Mouse (Mus musculus): ENCODE data around the gene Mrpl39. TPM values are rescaled to one million over a fixed set of nuclear protein-coding genes. Genes with fewer than 3 reads are reported as not detected.

Gene Mrpl39
- total and polyA plus RNA-seq, 2 experiments: 36.9 to 47.8 TPM

- WGBS: 74% methylated on average over 4 of the region's 4 CpGs
Observed at GRCm38 (mm10) chr16:84713926-84714325, 21.6 kb downstream of the Mrpl39 start.

GRCm38 (mm10) chr16:84713156-84713555 lies 22.4 kb downstream of the Mrpl39 start:
- Histone ChIP-seq H3K4me3 (ENCODE audit: insufficient read depth, low read depth, low read length) (no peak overlapping the region), H3K79me2 (ENCODE audit: control insufficient read depth, insufficient read depth, low read length) (no peaks in the 10 kb centered on the region), H3K4me1 (ENCODE audit: control insufficient read depth, insufficient read depth, low read length) (no peaks in the 10 kb centered on the region), H3K36me3 (ENCODE audit: control insufficient read depth, insufficient read depth, low read length) (no peaks in the 10 kb centered on the region; the same call in 1 of the 2 replicates), H3K27ac (replicated peaks; ENCODE audit: insufficient read depth, low read depth, low read length) (no peak overlapping the region), H3K27me3 (ENCODE audit: control insufficient read depth, insufficient read depth, low read length) (no peaks in the 10 kb centered on the region), H3K9ac (ENCODE audit: low read depth, low read length) (no peak overlapping the region)
- 74% methylated on average over 4 of the region's 4 CpGs for WGBS
- TF ChIP-seq CTCF (IDR thresholded peaks at IDR 0.05; ENCODE audit: low read depth, low read length) (no peak), POLR2A (IDR thresholded peaks at IDR 0.05; ENCODE audit: extremely low read depth, insufficient read depth, low read length) (no peak)
- no peak for DNase-seq (ENCODE audit: extremely low read depth, low read depth, low spot score)

More at GRCm38 (mm10) chr16:84713926-84714325, 21.6 kb downstream of the Mrpl39 start:
- Histone ChIP-seq H3K4me3 (ENCODE audit: insufficient read depth, low read depth, low read length) (no peak overlapping the region), H3K79me2 (ENCODE audit: control insufficient read depth, insufficient read depth, low read length) (no peaks in the 10 kb centered on the region), H3K9ac (ENCODE audit: low read depth, low read length) (no peak overlapping the region), H3K4me1 (ENCODE audit: control insufficient read depth, insufficient read depth, low read length) (no peaks in the 10 kb centered on the region), H3K27ac (replicated peaks; ENCODE audit: insufficient read depth, low read depth, low read length) (no peak overlapping the region), H3K27me3 (ENCODE audit: control insufficient read depth, insufficient read depth, low read length) (no peaks in the 10 kb centered on the region), H3K36me3 (ENCODE audit: control insufficient read depth, insufficient read depth, low read length) (peaks cover 4% of the 10 kb centered on the region)
- no peak for DNase-seq (ENCODE audit: extremely low read depth, low read depth, low spot score)
- TF ChIP-seq POLR2A (IDR thresholded peaks at IDR 0.05; ENCODE audit: extremely low read depth, insufficient read depth, low read length) (no peak), CTCF (IDR thresholded peaks at IDR 0.05; ENCODE audit: low read depth, low read length) (no peak)

- no peaks in the 10 kb centered on the region for H3K27me3 ChIP-seq (ENCODE audit: control insufficient read depth, insufficient read depth, low read length)
- H3K4me3 ChIP-seq (ENCODE audit: insufficient read depth, low read depth, low read length): no peak overlapping the region
- no peaks in the 10 kb centered on the region for H3K79me2 ChIP-seq (ENCODE audit: control insufficient read depth, insufficient read depth, low read length)
- H3K9ac ChIP-seq (ENCODE audit: low read depth, low read length): no peak overlapping the region
- TF ChIP-seq POLR2A (IDR thresholded peaks at IDR 0.05; ENCODE audit: extremely low read depth, insufficient read depth, low read length): no peak
- TF ChIP-seq CTCF (IDR thresholded peaks at IDR 0.05; ENCODE audit: low read depth, low read length): no peak
- H3K27ac ChIP-seq (replicated peaks; ENCODE audit: insufficient read depth, low read depth, low read length): no peak overlapping the region
- WGBS: 74% methylated on average over 2 of the region's 2 CpGs
- no peaks in the 10 kb centered on the region for H3K4me1 ChIP-seq (ENCODE audit: control insufficient read depth, insufficient read depth, low read length)
- no peak for DNase-seq (ENCODE audit: extremely low read depth, low read depth, low spot score)
- H3K36me3 ChIP-seq (ENCODE audit: control insufficient read depth, insufficient read depth, low read length): no peaks in the 10 kb centered on the region
Observed at GRCm38 (mm10) chr16:84708649-84709048, 26.9 kb downstream of the Mrpl39 start.

- Histone ChIP-seq H3K27ac (replicated peaks; ENCODE audit: insufficient read depth, low read depth, low read length) (no peak overlapping the region), H3K9ac (ENCODE audit: low read depth, low read length) (no peak overlapping the region), H3K36me3 (ENCODE audit: control insufficient read depth, insufficient read depth, low read length) (no peaks in the 10 kb centered on the region), H3K79me2 (ENCODE audit: control insufficient read depth, insufficient read depth, low read length) (no peaks in the 10 kb centered on the region), H3K27me3 (ENCODE audit: control insufficient read depth, insufficient read depth, low read length) (peaks cover 4% of the 10 kb centered on the region; the same call in 1 of the 2 replicates), H3K4me3 (ENCODE audit: insufficient read depth, low read depth, low read length) (no peak overlapping the region), H3K4me1 (ENCODE audit: control insufficient read depth, insufficient read depth, low read length) (no peaks in the 10 kb centered on the region; the same call in 1 of the 2 replicates)
- no peak for TF ChIP-seq POLR2A (IDR thresholded peaks at IDR 0.05; ENCODE audit: extremely low read depth, insufficient read depth, low read length)
- TF ChIP-seq CTCF (IDR thresholded peaks at IDR 0.05; ENCODE audit: low read depth, low read length): no peak
- no peak for DNase-seq (ENCODE audit: extremely low read depth, low read depth, low spot score)
- WGBS: 69% methylated on average over 4 of the region's 4 CpGs
Observed at GRCm38 (mm10) chr16:84707802-84708201, 27.7 kb downstream of the Mrpl39 start.

- TF ChIP-seq CTCF (IDR thresholded peaks at IDR 0.05; ENCODE audit: low read depth, low read length) (no peak), POLR2A (IDR thresholded peaks at IDR 0.05; ENCODE audit: extremely low read depth, insufficient read depth, low read length) (no peak)
- Histone ChIP-seq H3K4me1 (ENCODE audit: control insufficient read depth, insufficient read depth, low read length) (no peaks in the 10 kb centered on the region; the same call in 1 of the 2 replicates), H3K36me3 (ENCODE audit: control insufficient read depth, insufficient read depth, low read length) (no peaks in the 10 kb centered on the region), H3K27me3 (ENCODE audit: control insufficient read depth, insufficient read depth, low read length) (peaks cover 7% of the 10 kb centered on the region; the same call in 1 of the 2 replicates), H3K79me2 (ENCODE audit: control insufficient read depth, insufficient read depth, low read length) (no peaks in the 10 kb centered on the region), H3K4me3 (ENCODE audit: insufficient read depth, low read depth, low read length) (no peak overlapping the region), H3K9ac (ENCODE audit: low read depth, low read length) (no peak overlapping the region), H3K27ac (replicated peaks; ENCODE audit: insufficient read depth, low read depth, low read length) (no peak overlapping the region)
- DNase-seq (ENCODE audit: extremely low read depth, low read depth, low spot score): no peak
- WGBS: 73% methylated on average over 6 of the region's 6 CpGs
Observed at GRCm38 (mm10) chr16:84706571-84706970, 29.0 kb downstream of the Mrpl39 start.

GRCm38 (mm10) chr16:84705507-84705906 lies 30.0 kb downstream of the Mrpl39 start:
- H3K4me3 ChIP-seq (ENCODE audit: insufficient read depth, low read depth, low read length): no peak overlapping the region
- H3K27ac ChIP-seq (replicated peaks; ENCODE audit: insufficient read depth, low read depth, low read length): no peak overlapping the region
- DNase-seq (ENCODE audit: extremely low read depth, low read depth, low spot score): no peak
- peaks cover 7% of the 10 kb centered on the region; the same call in 1 of the 2 replicates for H3K27me3 ChIP-seq (ENCODE audit: control insufficient read depth, insufficient read depth, low read length)
- no peak overlapping the region for H3K9ac ChIP-seq (ENCODE audit: low read depth, low read length)
- TF ChIP-seq POLR2A (IDR thresholded peaks at IDR 0.05; ENCODE audit: extremely low read depth, insufficient read depth, low read length) (no peak), CTCF (IDR thresholded peaks at IDR 0.05; ENCODE audit: low read depth, low read length) (no peak)
- no peaks in the 10 kb centered on the region for H3K36me3 ChIP-seq (ENCODE audit: control insufficient read depth, insufficient read depth, low read length)
- no peaks in the 10 kb centered on the region for H3K79me2 ChIP-seq (ENCODE audit: control insufficient read depth, insufficient read depth, low read length)
- no peaks in the 10 kb centered on the region; the same call in 1 of the 2 replicates for H3K4me1 ChIP-seq (ENCODE audit: control insufficient read depth, insufficient read depth, low read length)
- 76% methylated on average over 5 of the region's 5 CpGs for WGBS

Data from liver, adult 2 months (tissue).